Mouse (Mus musculus) neural tube, embryonic 13.5 days (tissue): ENCODE results near the gene Gm42372. TPM values are rescaled to one million over a fixed set of nuclear protein-coding genes. Genes with fewer than 3 reads are reported as not detected.

Source experiments
- ATAC-seq: fragments of 200-750 bp; cut with Nextera tagmentation; 2 replicates; pipeline ENCODE4 v1.8.0; 2017; ENCODE audit warnings: low read depth, mild to moderate bottlenecking, moderate TSS enrichment, moderate library complexity
- H3K27ac ChIP-seq: fragments of 300-500 bp; sonication (generic); replicated peaks from 2 replicates; pipeline ENCODE4 v1.5.1; 2015; ENCODE audit warnings: moderate library complexity, mild to moderate bottlenecking, inconsistent platforms
- H3K27me3 ChIP-seq: fragments of 300-500 bp; sonication (generic); 2 replicates; pipeline ENCODE4 v1.6.1; 2015; ENCODE audit warnings: mild to moderate bottlenecking, inconsistent platforms
- H3K36me3 ChIP-seq: fragments of 300-500 bp; sonication (generic); 2 replicates; pipeline ENCODE4 v1.6.1; 2015; ENCODE audit warnings: mild to moderate bottlenecking, inconsistent platforms
- H3K4me1 ChIP-seq: fragments of 300-500 bp; sonication (generic); replicated peaks from 2 replicates; pipeline ENCODE4 v1.6.1; 2015; ENCODE audit warnings: inconsistent platforms
- H3K4me2 ChIP-seq: fragments of 300-500 bp; sonication (generic); 2 replicates; pipeline ENCODE4 v1.6.1; 2015; ENCODE audit warnings: inconsistent platforms, mild to moderate bottlenecking, moderate library complexity
- H3K4me3 ChIP-seq: fragments of 300-500 bp; sonication (generic); 2 replicates; pipeline ENCODE4 v1.5.1; 2015; ENCODE audit warnings: mild to moderate bottlenecking, inconsistent platforms
- H3K9ac ChIP-seq: fragments of 300-500 bp; sonication (generic); 2 replicates; pipeline ENCODE4 v1.6.1; 2015; ENCODE audit warnings: moderate library complexity, mild to moderate bottlenecking, inconsistent platforms
- H3K9me3 ChIP-seq: fragments of 300-500 bp; sonication (generic); 2 replicates; pipeline ENCODE4 v1.6.1; 2016; ENCODE audit warnings: inconsistent platforms
- WGBS: fragments of 180-500 bp; shearing (Covaris S2); methylation state at CpG from one replicate; pipeline ENCODE4 v1.1.7; 2015; 5-methylcytosine and 5-hydroxymethylcytosine counted together
- polyA plus RNA-seq: library from polyadenylated mRNA; unstranded; fragments of >200 nt; fragmentation: Nextera tagmentation; extraction: Ambion mirVana; gene quantifications from 2 replicates; pipeline ENCODE4 v1.2.1, GENCODE M21; 2015

The Gm42372 gene
- polyA plus RNA-seq, 1 experiment from 2014 or later = 3.3 TPM

DNA sequence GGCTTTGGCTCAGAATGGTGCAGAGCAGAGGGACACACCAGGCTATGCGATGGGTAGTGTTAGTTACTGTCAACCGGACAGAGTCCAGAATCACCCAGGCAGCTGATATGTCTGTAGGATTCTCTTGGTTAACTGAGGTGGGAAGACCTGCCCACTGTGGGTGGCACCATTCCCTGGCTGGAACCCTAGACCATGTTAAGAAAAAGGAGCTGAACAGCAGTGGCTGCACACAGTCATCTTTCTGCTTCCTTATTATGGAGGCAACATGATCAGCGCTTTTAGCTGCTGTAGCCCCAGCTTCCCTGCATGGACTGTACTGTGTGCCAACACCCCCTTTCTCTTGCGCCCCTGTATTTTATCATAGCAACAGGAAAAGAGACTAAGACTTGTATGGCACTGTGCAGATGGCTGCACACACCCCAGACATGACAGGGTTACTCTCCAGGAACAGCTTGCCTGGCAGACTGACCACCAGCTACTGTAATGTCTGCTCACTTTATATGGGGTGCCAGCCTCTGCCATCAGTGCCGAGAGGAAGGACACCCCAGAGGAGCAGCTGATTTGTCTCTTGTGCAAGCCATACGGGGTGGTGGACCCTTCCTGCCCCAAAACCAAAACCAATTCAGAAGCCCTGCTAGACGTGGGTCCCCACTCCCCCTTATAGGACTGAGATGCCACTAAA is 29.2 kb downstream of the Gm42372 start:
- Histone ChIP-seq H3K9me3 (no peaks in the 10 kb centered on the region), H3K4me2 (no peak overlapping the region), H3K36me3 (peaks cover 100% of the 10 kb centered on the region), H3K4me3 (no peak overlapping the region), H3K27me3 (no peaks in the 10 kb centered on the region), H3K4me1 (peaks cover 4% of the 10 kb centered on the region), H3K27ac (no peak overlapping the region), H3K9ac (no peak overlapping the region)
- WGBS = 92% methylated on average over 7 of the region's 7 CpGs
- no peak for ATAC-seq

DNA sequence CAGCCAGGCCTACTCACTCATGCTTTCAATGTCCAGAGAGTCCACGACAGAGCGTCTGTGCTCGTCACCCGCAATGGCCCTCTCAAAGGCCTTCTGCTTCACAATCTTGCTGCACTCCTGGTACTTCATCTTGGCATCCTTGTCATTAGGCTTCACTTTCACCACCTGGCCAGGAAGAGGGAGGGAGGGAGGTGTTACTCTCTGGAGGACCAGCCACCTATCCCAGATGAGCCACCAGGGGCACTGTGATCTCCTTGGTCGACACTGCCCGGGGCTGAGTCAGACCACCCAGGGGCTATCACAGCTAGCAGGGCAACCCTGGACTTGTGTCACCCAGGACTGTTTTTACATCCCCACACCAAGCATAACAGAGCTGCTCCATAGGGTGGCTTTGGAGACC is 32.5 kb downstream of the Gm42372 start:
- no peak for ATAC-seq

DNA sequence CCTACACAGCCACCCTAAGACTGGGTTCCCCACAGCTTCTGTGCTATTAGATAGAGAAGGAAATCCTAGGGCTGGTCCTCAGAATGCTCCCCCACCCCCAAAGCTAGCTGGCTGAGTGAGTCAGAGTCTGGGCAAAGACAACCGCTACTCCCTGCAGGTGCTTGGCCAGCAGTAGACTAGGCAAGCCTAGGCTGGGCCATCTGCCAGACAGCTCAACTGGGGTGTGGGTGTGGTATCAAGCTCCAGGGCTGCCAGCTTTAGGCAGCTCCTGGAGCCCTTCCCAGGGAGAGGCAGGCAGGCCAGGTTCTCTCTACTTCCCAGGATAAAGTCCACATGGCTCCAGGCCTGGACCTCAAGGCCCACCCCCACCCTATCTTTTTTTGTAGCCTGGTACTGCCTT is 34.1 kb downstream of the Gm42372 start:
- Histone ChIP-seq H3K9ac (no peak overlapping the region), H3K27ac (no peak overlapping the region), H3K9me3 (no peaks in the 10 kb centered on the region), H3K36me3 (peaks cover 92% of the 10 kb centered on the region), H3K4me1 (peaks cover 9% of the 10 kb centered on the region), H3K4me2 (no peak overlapping the region), H3K4me3 (no peak overlapping the region), H3K27me3 (no peaks in the 10 kb centered on the region)
- ATAC-seq = peak; percentile 44; the same call in 1 of the 2 replicates
- WGBS = 83% methylated on average over 1 of the region's 1 CpGs

More for the DNA sequence above, 32.5 kb downstream of the Gm42372 start:
- Histone ChIP-seq H3K4me3 (no peak overlapping the region), H3K9ac (no peak overlapping the region), H3K4me2 (no peak overlapping the region), H3K27me3 (no peaks in the 10 kb centered on the region), H3K9me3 (no peaks in the 10 kb centered on the region), H3K36me3 (peaks cover 92% of the 10 kb centered on the region), H3K4me1 (peaks cover 9% of the 10 kb centered on the region), H3K27ac (no peak overlapping the region)
- WGBS = 88% methylated on average over 6 of the region's 6 CpGs

DNA sequence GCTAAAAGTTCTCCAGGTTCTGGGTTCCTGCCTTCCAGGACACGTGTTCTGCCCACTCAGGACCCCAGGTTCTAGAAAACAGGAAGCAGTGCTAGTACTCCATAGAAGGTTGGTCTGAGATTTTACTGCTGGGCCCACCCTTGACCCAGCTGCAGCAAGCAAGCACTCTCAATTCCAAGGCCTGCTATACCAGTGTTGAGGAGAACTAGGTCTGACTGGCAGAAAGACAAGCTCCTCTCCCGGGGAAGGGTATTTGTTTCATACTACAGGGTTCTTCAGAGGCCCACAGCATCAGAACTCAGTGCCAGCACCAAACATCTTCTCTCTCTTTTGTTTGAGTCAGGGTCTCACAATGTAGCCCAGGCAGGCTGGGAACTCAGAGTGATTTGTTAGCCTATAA is 35.0 kb downstream of the Gm42372 start:
- Histone ChIP-seq H3K4me1 (peaks cover 9% of the 10 kb centered on the region), H3K4me2 (no peak overlapping the region), H3K9me3 (no peaks in the 10 kb centered on the region), H3K36me3 (peaks cover 90% of the 10 kb centered on the region), H3K27ac (no peak overlapping the region), H3K9ac (no peak overlapping the region), H3K27me3 (no peaks in the 10 kb centered on the region), H3K4me3 (no peak overlapping the region)
- ATAC-seq = no peak
- WGBS = 90% methylated on average over 2 of the region's 2 CpGs

DNA sequence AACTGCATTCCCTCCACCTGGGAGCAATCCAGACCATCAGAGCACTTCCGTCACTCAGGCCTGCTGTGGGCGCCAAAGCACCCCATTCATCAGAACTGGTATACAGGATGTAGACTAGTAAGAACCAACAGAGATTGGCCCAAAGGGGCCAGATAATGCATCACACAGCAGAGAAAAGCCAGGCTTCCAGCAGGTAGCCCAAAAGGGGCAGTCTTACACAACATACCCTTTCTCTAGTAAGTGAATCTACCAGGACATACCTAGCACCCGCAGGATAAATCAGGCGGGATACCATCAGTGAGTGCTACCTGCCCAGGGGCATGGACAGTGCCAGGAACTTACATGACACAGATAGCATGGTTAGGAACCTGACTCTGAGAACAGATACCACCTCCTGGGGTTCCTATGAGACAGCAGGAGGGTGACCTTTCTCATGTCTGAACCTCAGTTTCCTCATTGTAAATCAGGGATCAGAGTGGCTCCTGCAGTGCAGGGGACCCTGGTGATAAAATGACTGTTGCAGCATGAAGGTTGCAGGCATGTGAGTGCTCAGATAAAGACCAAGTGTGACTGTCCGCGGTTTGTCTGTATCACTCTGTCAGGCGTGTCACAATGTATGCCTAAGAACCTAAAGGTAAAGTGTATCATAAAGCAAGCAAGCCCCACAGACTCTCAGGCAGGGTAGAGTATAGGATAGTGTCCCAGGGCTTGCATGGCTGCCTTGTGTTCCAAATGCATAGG is 36.7 kb downstream of the Gm42372 start:
- no peak overlapping the region for H3K9ac ChIP-seq
- no peak overlapping the region for H3K4me3 ChIP-seq
- H3K9me3 ChIP-seq = no peaks in the 10 kb centered on the region
- peaks cover 86% of the 10 kb centered on the region for H3K36me3 ChIP-seq
- 88% methylated on average over 7 of the region's 7 CpGs for WGBS
- no peaks in the 10 kb centered on the region for H3K27me3 ChIP-seq
- peaks cover 16% of the 10 kb centered on the region for H3K4me1 ChIP-seq
- H3K4me2 ChIP-seq = no peak overlapping the region
- no peak for ATAC-seq
- H3K27ac ChIP-seq = no peak overlapping the region

DNA sequence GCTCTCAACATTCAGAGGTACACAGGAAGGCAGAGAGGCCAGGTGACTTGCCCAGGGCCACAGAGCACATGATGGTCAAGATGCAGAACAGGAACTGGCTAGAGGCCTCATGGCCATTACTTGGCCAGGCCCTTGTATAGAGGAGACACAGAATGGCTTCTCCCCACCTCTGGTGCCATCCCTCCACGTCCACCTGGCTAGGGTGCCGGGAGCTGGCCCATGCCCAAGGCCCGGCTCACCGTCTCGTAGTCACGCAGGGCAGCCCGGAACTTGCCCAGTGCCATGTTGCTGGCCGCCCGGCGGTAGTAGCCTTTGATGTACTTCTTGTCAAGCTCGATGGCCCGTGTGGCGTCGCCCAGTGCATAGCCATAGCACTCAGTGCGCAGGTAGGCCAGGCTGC is 39.3 kb downstream of the Gm42372 start:
- WGBS = 95% methylated on average over 15 of the region's 15 CpGs

DNA sequence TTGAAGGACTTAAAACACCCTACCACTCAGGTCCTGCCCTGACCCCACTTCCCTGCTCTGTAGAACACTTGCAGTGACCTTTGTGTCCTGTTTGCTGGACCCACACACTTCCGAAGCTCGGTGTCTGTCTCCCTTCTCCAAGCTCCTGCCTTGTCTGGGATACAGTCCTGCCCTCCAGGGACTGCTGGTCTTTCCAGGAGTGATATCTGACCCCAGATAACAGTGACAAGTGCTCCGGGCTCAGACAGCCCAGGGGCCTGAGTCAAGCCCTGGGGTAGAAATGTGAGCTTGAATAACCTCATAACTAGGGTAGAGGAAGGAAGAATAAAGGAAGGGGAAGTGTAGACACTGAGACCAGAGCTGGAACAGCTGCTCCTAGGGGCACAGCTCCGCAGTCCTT is 40.8 kb downstream of the Gm42372 start:
- ATAC-seq = no peak
- Histone ChIP-seq H3K9me3 (no peaks in the 10 kb centered on the region), H3K9ac (peak overlapping the region; percentile 43; the same call in 1 of the 2 replicates), H3K27me3 (no peaks in the 10 kb centered on the region), H3K4me3 (no peak overlapping the region), H3K27ac (0 out of 2 replicates have a peak overlapping the region, but pooled peaks have one; percentile 28), H3K4me2 (no peak overlapping the region), H3K4me1 (peaks cover 32% of the 10 kb centered on the region), H3K36me3 (peaks cover 55% of the 10 kb centered on the region)
- WGBS = 76% methylated on average over 4 of the region's 4 CpGs

More for the DNA sequence above, 39.3 kb downstream of the Gm42372 start:
- ATAC-seq = no peak
- Histone ChIP-seq H3K9ac (no peak overlapping the region), H3K4me1 (peaks cover 36% of the 10 kb centered on the region), H3K9me3 (no peaks in the 10 kb centered on the region), H3K4me2 (no peak overlapping the region), H3K27me3 (no peaks in the 10 kb centered on the region), H3K27ac (no peak overlapping the region), H3K4me3 (no peak overlapping the region), H3K36me3 (peaks cover 66% of the 10 kb centered on the region)

DNA sequence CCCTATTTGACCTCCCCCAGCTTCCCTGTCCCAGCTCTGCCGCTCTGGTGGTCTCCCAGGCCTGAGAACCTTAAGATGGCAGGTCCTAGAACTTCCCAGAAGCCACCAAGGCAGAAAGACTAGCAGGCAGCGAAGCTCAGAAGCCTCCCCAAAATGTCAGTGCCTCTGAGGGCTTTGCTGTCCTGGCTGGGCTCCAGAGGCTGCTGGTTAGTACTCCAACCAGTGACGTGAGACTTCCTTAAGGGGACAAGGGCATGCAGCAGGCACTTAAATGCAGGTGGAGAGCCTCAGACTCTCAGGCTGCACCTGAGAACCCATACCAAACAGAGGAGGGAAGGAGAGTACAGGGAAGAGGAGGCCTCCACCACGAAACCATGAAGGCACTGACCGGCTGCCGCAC is 41.3 kb downstream of the Gm42372 start:
- ATAC-seq = no peak
- peak overlapping the region; percentile 28; the same call in 1 of the 2 replicates for H3K27ac ChIP-seq
- peaks cover 53% of the 10 kb centered on the region for H3K36me3 ChIP-seq
- H3K9ac ChIP-seq = peak overlapping the region; percentile 43; the same call in 1 of the 2 replicates
- peaks cover 32% of the 10 kb centered on the region for H3K4me1 ChIP-seq
- H3K27me3 ChIP-seq = no peaks in the 10 kb centered on the region
- H3K9me3 ChIP-seq = no peaks in the 10 kb centered on the region
- H3K4me2 ChIP-seq = no peak overlapping the region
- 89% methylated on average over 6 of the region's 6 CpGs for WGBS
- H3K4me3 ChIP-seq = no peak overlapping the region

DNA sequence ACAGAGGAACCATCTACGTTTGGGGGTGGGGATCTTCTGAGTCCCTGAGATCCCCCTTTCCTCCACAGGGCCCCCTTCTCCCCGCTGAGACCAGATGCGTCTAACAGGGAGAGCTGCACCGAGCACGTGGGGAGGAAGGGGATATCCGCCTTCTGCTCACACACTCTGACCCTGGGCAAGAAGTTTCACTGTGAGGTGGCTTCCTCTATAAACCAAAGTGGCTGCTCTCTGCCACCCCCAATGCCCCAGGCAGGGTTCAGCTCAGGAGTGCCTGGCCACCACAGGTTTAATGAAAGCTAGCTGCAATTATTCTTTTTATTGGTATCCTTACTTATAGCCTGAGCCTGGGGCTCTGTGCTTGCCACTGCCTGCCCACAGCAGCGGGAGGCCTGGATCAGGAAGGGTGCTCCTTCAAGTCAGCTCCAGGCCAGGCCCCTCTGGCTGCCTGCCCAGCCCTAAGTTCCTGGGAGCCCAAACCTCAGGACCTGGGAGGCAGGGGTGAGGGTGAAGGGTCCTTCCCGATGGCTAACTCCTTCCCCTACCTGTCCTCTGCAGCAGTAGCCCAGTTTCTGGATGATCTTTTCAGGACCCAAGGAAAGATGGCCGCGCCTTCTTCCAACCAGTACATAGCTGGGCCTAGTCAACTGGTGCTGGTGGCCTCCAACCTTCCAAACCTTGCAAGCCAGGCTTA is 42.1 kb downstream of the Gm42372 start:
- Histone ChIP-seq H3K9ac (peak overlapping the region; percentile 89; the same call in 1 of the 2 replicates), H3K4me2 (no peak overlapping the region), H3K36me3 (peaks cover 45% of the 10 kb centered on the region)

DNA sequence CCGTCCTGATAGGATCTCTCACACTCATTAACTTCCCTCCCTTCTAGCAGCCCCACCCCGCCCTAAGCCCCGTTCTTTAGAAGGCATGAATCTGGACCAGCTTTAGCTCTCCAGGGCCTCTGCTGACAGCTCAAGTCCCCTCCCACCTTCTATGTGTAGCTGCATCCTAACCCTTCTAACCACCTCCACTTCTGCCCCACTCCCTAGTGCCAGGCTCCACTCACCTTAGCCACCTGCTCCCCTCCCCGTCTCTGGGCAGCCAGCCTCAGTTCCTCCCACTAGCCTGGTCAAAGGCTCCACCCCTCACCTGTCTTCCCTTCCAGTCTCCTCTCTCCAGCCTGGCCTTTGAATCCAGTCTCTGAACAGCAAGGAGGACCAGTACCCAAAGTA is 42.6 kb downstream of the Gm42372 start:
- Histone ChIP-seq H3K27ac (no peak overlapping the region), H3K9ac (peak overlapping the region; percentile 89), H3K27me3 (no peaks in the 10 kb centered on the region), H3K4me3 (no peak overlapping the region), H3K9me3 (no peaks in the 10 kb centered on the region), H3K36me3 (peaks cover 39% of the 10 kb centered on the region), H3K4me1 (peaks cover 32% of the 10 kb centered on the region), H3K4me2 (0 out of 2 replicates have a peak overlapping the region, but pooled peaks have one; percentile 86)
- ATAC-seq = no peak
- WGBS = 85% methylated on average over 4 of the region's 4 CpGs

More for the DNA sequence above, 42.1 kb downstream of the Gm42372 start:
- no peak for ATAC-seq
- no peaks in the 10 kb centered on the region for H3K27me3 ChIP-seq
- no peak overlapping the region for H3K4me3 ChIP-seq
- H3K4me1 ChIP-seq = peaks cover 32% of the 10 kb centered on the region
- H3K9me3 ChIP-seq = no peaks in the 10 kb centered on the region
- peak overlapping the region; percentile 28; the same call in 1 of the 2 replicates for H3K27ac ChIP-seq
- 79% methylated on average over 10 of the region's 10 CpGs for WGBS

DNA sequence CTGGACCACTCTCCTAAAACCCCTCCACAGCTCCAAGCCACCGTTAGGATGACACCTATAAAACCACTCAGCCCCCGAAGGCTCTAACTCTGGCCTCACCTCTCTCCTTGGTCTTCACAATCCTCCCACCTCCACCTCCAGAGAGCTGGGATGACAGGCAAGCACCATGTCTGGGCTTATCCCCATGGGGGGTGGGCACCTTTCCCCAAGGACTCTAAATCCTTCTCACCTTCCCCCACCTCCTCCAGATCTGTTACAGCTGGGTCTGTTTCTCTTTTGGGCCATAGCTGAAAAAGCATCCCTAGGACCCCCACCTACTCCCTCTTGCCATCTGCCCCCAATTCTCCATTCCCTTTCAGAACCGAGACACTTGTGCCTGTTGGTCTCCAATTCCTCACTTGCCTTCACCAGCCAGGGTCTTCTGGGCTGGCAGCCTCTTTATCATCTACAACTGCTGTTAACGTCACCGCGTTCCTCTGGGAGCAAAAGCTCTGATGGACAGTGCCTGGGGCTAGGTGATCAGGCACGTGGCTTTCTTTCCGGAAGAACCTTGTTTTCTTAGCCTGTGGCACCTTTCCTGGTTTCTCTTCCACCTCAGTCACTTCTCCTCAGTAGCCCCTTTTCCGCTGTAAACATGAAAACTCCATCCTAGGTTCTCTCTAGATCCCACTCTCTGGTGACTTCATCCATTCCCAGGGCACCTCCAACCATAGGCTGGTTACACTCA is 43.2 kb downstream of the Gm42372 start:
- H3K4me3 ChIP-seq = peak overlapping the region; percentile 89
- H3K4me1 ChIP-seq = peaks cover 32% of the 10 kb centered on the region
- H3K27me3 ChIP-seq = no peaks in the 10 kb centered on the region
- peaks cover 34% of the 10 kb centered on the region for H3K36me3 ChIP-seq
- no peaks in the 10 kb centered on the region for H3K9me3 ChIP-seq
- peak overlapping the region; percentile 86 for H3K4me2 ChIP-seq
- H3K27ac ChIP-seq = no peak overlapping the region
- peak overlapping the region; percentile 89 for H3K9ac ChIP-seq
- WGBS = 76% methylated on average over 9 of the region's 9 CpGs
- no peak for ATAC-seq
